Mouse (Mus musculus) left cerebral cortex, postnatal 25 days (tissue): ENCODE data around the gene Atp1b1. TPM values are rescaled to one million over a fixed set of nuclear protein-coding genes. Genes with fewer than 3 reads are reported as not detected.

Source experiments
- DNase-seq, 2 experiments: peaks; one replicate each; pipeline ENCODE4 v3.0.0; 2022; ENCODE audit warnings: low spot score in 2 of 2, mixed read lengths in 1 of 2
- intact Hi-C: fragments of 180-260 bp; cut with DNase I; formaldehyde crosslinking; loops from one replicate; pipeline ENCODE4 v1.15.1; 2025
- total RNA-seq, 2 experiments: library from RNA; stranded (reverse); gene quantifications; 2 replicates each; pipeline ENCODE4 v1.2.3; 2021

Atp1b1 gene
- total RNA-seq, 2 experiments from 2014 or later, result 1,756 to 1,769 TPM

- intact Hi-C loops, result no loop called here
- DNase-seq, result no peak
These were observed 12.8 kb upstream of the Atp1b1 start for GRCm38 (mm10) chr1:164470985-164471384.

- DNase-seq, result no peak
- intact Hi-C loops, result no loop called here
These were observed 10.2 kb upstream of the Atp1b1 start for GRCm38 (mm10) chr1:164468329-164468728.

GRCm38 (mm10) chr1:164467406-164467805 is 9.3 kb upstream of the Atp1b1 start:
- intact Hi-C loops, result no loop called here
- DNase-seq, result no peak

DNA sequence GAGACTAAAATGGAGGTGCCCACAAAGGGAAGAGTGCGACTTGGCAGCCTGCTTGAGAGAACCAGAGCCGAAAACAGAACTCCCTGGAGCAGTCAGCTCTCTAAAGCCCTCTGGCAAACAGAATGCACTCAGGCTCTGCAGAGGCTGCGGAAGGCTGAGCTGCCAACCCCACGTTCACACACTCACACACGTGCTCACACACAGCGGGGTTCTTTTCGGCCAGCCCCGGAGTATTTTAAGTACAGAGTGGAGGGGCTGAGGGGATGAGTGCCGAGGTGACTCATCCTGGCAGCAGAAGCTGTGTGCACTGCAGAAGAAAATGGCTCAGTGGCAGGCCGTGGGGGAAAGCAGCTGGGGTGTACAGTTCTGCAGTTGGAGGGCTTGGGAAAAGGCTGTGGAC is 3.6 kb upstream of the Atp1b1 start:
- intact Hi-C loops, result loop anchor here (1.0 to 5.0 kb wide), 3 partner anchors 81 to 437 kb away; no protein-coding TSS in a partner anchor
- DNase-seq, result peak; percentile 83 to 97

DNA sequence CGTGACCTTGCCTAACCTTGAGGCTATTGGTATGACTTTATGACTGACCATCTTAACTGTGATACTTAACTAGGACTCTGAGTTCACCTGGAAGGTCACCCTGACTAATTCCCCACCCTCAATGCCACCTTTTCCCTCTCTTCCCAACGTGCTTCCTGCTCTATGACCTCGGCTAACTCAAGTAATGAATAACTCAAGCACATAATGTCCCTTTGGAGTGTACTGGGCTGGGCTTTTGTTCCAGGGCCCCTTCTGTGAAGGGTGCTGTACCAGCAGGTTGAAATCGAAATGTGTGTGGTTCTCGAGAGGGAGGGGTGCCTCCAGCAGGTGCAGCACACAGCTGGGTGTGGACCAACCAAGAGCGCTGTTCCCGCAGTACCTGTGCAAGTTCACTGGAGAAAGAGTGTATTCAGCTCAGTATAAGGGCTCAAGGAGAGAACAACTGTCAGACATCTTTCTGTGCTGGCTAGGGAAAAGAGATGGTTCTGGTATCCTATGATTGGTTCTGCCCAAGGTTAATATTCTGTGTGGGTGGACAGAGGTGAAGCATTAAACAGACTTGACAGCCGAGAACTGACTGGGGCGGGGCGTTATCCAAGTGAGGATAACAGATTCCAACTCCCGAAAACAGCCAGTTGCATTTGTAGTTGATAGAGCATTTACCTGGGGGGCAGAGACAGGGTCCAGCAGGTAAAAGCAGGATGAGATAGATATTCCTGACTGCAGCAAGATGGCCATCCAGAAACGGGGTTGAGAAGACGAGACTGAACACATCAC is 3.0 kb upstream of the Atp1b1 start:
- DNase-seq, result peak in 1 of 2 experiments; percentile 29

GRCm38 (mm10) chr1:164459127-164459905 is 1.2 kb upstream of the Atp1b1 start:
- intact Hi-C loops, result loop anchor here (2.0 to 5.0 kb wide), 6 partner anchors 117 to 663 kb away; no protein-coding TSS in a partner anchor
- DNase-seq, result no peak

More for the DNA sequence above, 3.0 kb upstream of the Atp1b1 start:
- intact Hi-C loops, result loop anchor here (1.0 to 5.0 kb wide), 3 partner anchors 81 to 438 kb away; no protein-coding TSS in a partner anchor

- intact Hi-C loops, result loop anchor here (2.0 to 5.0 kb wide), 6 partner anchors 118 to 664 kb away; no protein-coding TSS in a partner anchor
- DNase-seq, result peak in 1 of 2 experiments; percentile 64
These were observed 481 bp upstream of the Atp1b1 start for GRCm38 (mm10) chr1:164458621-164459051.

GRCm38 (mm10) chr1:164457531-164458244 is 467 bp downstream of the Atp1b1 start:
- intact Hi-C loops, result loop anchor here (2.0 to 5.0 kb wide), 6 partner anchors 119 to 665 kb away; no protein-coding TSS in a partner anchor
- DNase-seq, result peak in 1 of 2 experiments; percentile 81

DNA sequence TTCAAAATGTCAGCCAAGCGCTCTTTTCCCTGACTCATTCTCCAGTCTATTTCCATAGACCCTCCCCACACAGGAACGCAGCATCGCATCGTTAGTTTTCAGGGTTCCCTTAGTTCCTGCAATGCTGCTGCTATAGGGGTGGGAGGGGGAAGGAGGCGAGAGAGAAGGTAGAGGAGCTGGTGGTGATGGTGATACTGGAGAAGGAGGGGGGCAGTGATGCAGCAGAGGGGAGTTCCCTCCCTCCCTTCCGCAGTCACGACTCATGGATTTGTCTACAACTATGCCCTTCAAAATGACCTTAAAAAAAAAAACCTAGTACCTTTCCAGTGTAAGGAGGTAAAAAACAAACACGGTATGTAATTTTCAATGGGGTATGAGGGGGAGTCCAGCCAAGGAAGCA is 1.4 kb downstream of the Atp1b1 start:
- intact Hi-C loops, result loop anchor here (5.0 kb wide), 3 partner anchors 531 to 666 kb away; no protein-coding TSS in a partner anchor
- peak in 1 of 2 experiments; percentile 79 for DNase-seq

- DNase-seq, result peak in 1 of 2 experiments; percentile 64
- intact Hi-C loops, result loop anchor here (5.0 kb wide), 3 partner anchors 531 to 666 kb away; no protein-coding TSS in a partner anchor
These were observed 2.1 kb downstream of the Atp1b1 start for GRCm38 (mm10) chr1:164456065-164456464.

DNA sequence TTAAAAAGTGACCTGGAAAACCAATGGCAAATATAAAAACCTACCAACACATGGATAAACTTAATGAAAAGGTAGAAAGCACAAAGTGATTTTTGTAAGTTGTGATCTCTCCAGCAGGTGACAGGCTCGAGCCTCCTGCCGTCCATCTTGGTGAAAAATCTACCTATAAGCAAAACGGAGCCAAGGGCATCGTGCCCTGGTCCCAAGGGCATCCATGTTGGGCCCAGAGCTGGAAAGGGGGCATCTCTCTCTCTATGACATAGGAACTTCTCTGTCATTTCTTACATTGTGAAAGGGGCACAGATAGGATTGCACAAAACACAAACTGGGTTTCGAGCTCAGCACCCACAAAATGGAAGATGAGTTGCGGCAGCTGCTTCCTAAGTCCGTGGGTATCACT is 2.5 kb downstream of the Atp1b1 start:
- DNase-seq, result peak in 1 of 2 experiments; percentile 48
- intact Hi-C loops, result loop anchor here (2.0 to 5.0 kb wide), 4 partner anchors 449 to 667 kb away; no protein-coding TSS in a partner anchor

GRCm38 (mm10) chr1:164454747-164455400 is 3.3 kb downstream of the Atp1b1 start:
- intact Hi-C loops, result loop anchor here (2.0 to 5.0 kb wide), 4 partner anchors 450 to 667 kb away; no protein-coding TSS in a partner anchor
- peak in 1 of 2 experiments; percentile 89 for DNase-seq

GRCm38 (mm10) chr1:164453739-164454138 is 4.4 kb downstream of the Atp1b1 start:
- DNase-seq, result peak in 1 of 2 experiments; percentile 20
- intact Hi-C loops, result loop anchor here (2.0 kb wide), 1 partner anchor 451 kb away; no protein-coding TSS in a partner anchor

DNA sequence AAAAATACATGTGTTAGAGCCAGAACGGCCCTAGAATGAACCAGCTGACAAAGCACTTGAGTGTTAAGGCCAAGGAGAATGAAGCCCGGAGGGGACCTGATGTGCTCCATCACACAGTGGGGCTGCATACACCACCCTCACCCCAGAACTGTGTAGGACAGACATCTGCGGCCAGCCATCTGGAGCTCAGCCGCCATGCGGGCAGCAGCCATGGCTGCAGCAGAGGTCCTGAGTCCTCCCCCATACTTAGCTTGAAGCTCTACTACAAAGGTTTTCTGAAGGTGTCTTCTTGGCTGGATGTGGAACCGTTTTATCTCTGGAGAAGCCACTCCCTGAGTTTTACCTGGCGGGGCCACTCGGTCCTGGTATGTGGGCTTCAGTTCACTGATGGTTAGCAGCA is 5.0 kb downstream of the Atp1b1 start:
- no peak for DNase-seq
- intact Hi-C loops, result no loop called here

- DNase-seq, result no peak
- intact Hi-C loops, result no loop called here
These were observed 5.6 kb downstream of the Atp1b1 start for GRCm38 (mm10) chr1:164452580-164452979.

- DNase-seq, result no peak
- intact Hi-C loops, result no loop called here
These were observed 6.8 kb downstream of the Atp1b1 start for GRCm38 (mm10) chr1:164451346-164451745.

- intact Hi-C loops, result no loop called here
- DNase-seq, result no peak
These were observed 7.5 kb downstream of the Atp1b1 start for GRCm38 (mm10) chr1:164450644-164451043.

- intact Hi-C loops, result no loop called here
- DNase-seq, result no peak
These were observed 7.9 kb downstream of the Atp1b1 start for GRCm38 (mm10) chr1:164450231-164450630.

- no peak for DNase-seq
- intact Hi-C loops, result no loop called here
These were observed 8.5 kb downstream of the Atp1b1 start for GRCm38 (mm10) chr1:164449626-164450025.
